Mouse (Mus musculus) c-Kit-negative CD71-positive TER-119-positive erythroid progenitor cells, embryonic 14.5 days (primary cell): ENCODE measurements at regions not wholly inside any gene's neighbourhood (a gene's known extent, or its start where the extent isn't known, plus 50 kb on each side); places are given as distances from the start of the nearest gene placed in this dataset.

ENCODE experiments used
- DNase-seq: peaks from one replicate; pipeline ENCODE4 v3.0.0-alpha.2; 2013; ENCODE audit warnings: low read depth, low spot score

DNA sequence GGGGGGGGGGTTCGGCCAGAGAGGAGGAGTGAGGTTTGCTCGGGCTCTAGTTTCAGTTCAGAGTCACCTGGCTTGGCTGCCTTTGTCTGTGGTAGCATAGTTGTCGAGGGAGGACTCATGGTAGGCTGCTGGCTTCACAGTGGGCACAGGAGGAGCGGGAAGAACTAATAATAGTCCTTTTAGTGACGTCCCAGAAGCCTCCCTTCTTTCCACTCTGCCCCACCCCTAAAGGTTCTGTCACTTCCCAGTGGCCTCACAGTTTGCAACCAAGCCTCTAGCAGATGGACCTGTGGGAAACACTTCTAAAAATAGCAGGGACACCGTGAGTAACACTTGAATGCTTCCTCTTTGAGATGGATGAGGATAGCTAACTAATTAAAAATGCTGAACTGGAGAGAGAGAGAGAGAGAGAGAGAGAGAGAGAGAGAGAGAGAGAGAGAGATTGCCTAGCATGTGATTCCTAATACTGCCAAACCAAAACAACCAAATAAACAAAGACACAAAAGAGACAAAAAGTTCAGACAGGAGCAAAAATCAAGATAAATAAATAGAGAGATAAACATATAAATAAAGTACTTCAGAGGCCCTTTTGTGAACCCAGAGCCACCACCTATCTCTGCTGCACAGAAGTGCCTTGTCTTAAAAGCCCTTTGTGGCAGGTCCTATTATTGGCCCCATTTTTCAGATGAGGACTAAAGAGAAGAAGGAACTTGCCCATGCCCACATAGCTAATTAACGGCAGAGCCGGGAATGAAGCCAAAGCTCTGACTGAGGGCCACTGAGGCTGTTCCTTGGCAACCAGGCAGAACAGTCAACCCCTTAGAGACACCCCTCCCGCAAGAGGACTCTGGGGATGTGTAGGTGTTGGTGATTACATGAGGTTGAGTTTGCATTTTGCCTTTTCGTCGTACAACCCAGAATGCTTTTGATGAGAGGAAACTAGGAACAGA, 54.0 kb upstream of the Serp2 start:
- no peak for DNase-seq
